Mouse (Mus musculus) thymus, adult 2 months (tissue): Measurements from ENCODE around the gene Gpc5. TPM values are rescaled to one million over a fixed set of nuclear protein-coding genes. Genes with fewer than 3 reads are reported as not detected.

Experiments used
- DNase-seq: peaks from one replicate; pipeline ENCODE4 v3.0.0; 2021
- H3K27ac ChIP-seq: fragments of 200-500 bp; 2 replicates; pipeline ENCODE4 v1.5.1; 2012; ENCODE audit warnings: low read length, control low read depth; ENCODE audit not compliant: control insufficient read depth, insufficient read depth
- H3K27me3 ChIP-seq: fragments of 200-500 bp; 2 replicates; pipeline ENCODE4 v1.6.1; 2012; ENCODE audit warnings: mild to moderate bottlenecking, low read length, moderate library complexity, mixed read lengths; ENCODE audit not compliant: control insufficient read depth, insufficient read depth
- H3K36me3 ChIP-seq: fragments of 200-500 bp; 2 replicates; pipeline ENCODE4 v1.6.1; 2012; ENCODE audit warnings: mild to moderate bottlenecking, low read length, moderate library complexity; ENCODE audit not compliant: control insufficient read depth, insufficient read depth
- H3K4me1 ChIP-seq: fragments of 200-500 bp; replicated peaks from 2 replicates; pipeline ENCODE4 v1.6.1; 2012; ENCODE audit warnings: low read length; ENCODE audit not compliant: control insufficient read depth, insufficient read depth
- H3K4me3 ChIP-seq: fragments of 200-500 bp; 2 replicates; pipeline ENCODE4 v1.5.1; 2012; ENCODE audit warnings: mild to moderate bottlenecking, low read length, control low read depth, moderate library complexity; ENCODE audit not compliant: control insufficient read depth, insufficient read depth
- CTCF ChIP-seq: fragments of 200-500 bp; IDR thresholded peaks from 2 replicates; pipeline ENCODE4 v1.5.1; 2012; ENCODE audit warnings: mild to moderate bottlenecking, control low read depth, low read length, moderate library complexity, borderline replicate concordance; ENCODE audit not compliant: control insufficient read depth, poor library complexity, insufficient read depth; ENCODE audit errors: extremely low read depth
- POLR2A ChIP-seq: fragments of 200-500 bp; IDR thresholded peaks from 2 replicates; pipeline ENCODE4 v1.6.1; 2012; ENCODE audit warnings: mild to moderate bottlenecking, low read length, control low read depth, moderate library complexity; ENCODE audit not compliant: control insufficient read depth, poor library complexity, insufficient read depth; ENCODE audit errors: extremely low read depth
- WGBS: fragments of 180-500 bp; shearing (Covaris S2); methylation state at CpG from one replicate; pipeline ENCODE4 v1.1.7; 2018; 5-methylcytosine and 5-hydroxymethylcytosine counted together
- polyA plus RNA-seq: library from polyadenylated mRNA; depleted of rRNA; stranded (reverse); fragments of >200 nt; gene quantifications from 2 replicates; pipeline ENCODE4 v1.2.3, GENCODE M21; 2012

Gene Gpc5
- polyA plus RNA-seq, 1 experiment, result 0.18 TPM

DNA sequence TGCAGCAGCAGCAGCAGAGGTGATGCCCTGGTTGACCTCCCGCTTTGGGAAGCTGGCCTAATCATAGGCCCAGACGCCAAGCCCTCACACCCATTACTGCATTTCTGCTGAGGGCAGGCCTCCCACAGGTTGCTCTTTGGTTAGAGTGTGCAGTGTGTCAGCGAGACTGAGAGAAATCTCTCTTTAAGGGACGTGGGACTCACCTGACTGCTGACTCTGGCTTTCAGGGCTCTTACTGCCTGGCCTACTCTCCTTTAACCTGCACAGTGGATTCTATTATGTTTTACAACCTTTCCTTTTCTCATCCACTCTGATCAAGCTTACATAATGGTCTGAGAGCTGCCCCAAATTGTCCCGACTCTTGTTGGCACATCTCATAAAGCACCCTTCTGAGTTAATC is 234.4 kb downstream of the Gpc5 start:
- Histone ChIP-seq H3K27me3 (no peaks in the 10 kb centered on the region), H3K4me3 (no peak overlapping the region), H3K4me1 (no peaks in the 10 kb centered on the region), H3K27ac (no peak overlapping the region), H3K36me3 (no peaks in the 10 kb centered on the region)
- DNase-seq, result no peak
- TF ChIP-seq CTCF (no peak), POLR2A (no peak)
- 96% methylated on average over 5 of the region's 5 CpGs for WGBS

DNA sequence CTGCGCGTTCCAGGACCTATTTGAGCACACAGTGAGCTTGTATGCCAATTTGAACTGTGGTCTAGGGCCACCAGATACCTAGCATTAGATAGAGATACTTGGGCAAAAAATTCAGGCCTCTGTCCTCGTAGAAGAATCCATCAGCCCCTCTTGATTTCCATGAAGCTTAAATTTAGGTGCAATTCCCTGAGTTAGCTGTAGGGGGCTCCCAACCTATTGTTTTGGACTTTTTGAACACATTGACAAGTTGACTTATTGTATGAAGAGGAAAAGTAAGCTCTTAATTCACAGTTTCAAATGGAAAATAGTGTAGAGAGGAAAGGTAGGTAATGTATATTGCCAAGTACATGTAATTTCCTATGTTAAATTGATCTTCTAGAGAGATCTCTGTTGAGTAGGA is 247.1 kb downstream of the Gpc5 start:
- TF ChIP-seq POLR2A (no peak), CTCF (no peak)
- no peak overlapping the region for H3K27ac ChIP-seq
- no peaks in the 10 kb centered on the region for H3K27me3 ChIP-seq
- DNase-seq, result no peak
- no peak overlapping the region for H3K4me3 ChIP-seq
- no peaks in the 10 kb centered on the region for H3K36me3 ChIP-seq
- WGBS, result 88% methylated on average over 3 of the region's 3 CpGs
- no peaks in the 10 kb centered on the region for H3K4me1 ChIP-seq

DNA sequence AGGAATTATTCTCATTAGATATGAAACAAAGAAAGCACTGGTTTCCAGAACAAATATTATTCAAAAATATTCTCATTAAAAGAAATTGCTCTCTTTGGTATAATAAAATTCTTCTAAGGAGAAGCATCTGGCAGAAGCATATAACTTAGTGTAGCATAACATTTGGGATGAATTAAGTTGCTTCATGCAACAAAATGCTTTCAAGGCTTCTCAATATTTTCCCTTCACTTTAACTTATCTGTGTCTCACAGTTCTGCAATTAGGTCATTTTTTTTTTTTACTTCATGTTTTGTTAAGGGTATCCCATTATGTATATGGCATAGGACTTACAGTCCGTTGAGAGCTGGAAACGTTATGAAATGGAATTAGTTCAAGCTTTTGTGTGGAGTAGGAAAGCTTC is 250.6 kb downstream of the Gpc5 start:
- no peak for DNase-seq
- Histone ChIP-seq H3K27ac (no peak overlapping the region), H3K36me3 (no peaks in the 10 kb centered on the region), H3K4me1 (no peaks in the 10 kb centered on the region), H3K4me3 (no peak overlapping the region), H3K27me3 (no peaks in the 10 kb centered on the region)
- 88% methylated on average over 2 of the region's 2 CpGs for WGBS
- TF ChIP-seq POLR2A, result no peak
- TF ChIP-seq CTCF, result no peak

DNA sequence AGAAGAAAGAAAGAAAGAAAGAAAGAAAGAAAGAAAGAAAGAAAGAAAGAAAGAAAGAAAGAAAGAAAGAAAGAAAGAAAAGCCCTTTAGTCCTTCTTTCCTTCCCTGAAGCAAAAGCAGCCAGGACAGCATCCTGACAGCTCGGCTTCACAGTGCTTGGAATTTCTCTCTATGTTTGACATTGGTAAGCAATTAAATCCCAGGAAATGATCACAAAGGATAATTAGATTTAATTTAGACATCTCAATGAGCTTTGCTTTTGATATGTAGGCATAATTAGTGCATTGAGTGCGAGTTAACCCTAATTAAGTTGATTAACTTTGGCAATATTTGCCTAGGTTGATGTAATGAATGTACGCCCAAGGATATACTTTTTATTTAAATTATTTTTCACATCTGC is 257.4 kb downstream of the Gpc5 start:
- no peaks in the 10 kb centered on the region for H3K4me1 ChIP-seq
- TF ChIP-seq CTCF, result no peak
- no peak for TF ChIP-seq POLR2A

DNA sequence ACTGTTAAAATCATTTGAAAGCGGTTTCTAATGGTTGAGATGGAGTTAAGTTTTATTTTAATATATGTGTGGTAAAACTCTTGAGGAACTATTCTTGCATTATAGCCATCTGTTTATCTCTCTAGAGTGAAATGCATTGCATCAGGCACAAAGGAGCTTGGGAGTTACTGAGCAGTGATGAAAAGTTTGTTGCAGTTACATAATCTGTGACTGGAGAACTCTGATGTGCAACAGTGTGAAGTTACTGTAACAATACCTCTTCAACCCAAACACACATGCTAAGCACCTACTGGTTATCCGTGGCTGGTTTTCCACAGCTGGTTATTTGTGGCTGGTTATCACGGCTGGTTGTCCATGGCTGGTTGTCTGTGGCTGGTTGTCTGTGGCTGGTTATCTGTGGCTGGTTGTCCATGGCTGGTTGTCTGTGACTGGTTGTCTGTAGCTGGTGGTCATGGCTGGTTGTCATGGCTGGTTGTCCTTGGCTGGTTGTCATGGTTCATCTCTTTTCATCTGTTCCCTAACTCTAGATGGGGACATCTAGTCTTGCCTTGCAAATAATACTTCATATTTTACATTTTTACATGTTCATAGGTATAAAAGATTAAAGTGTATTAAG is 273.4 kb downstream of the Gpc5 start:
- no peaks in the 10 kb centered on the region for H3K27me3 ChIP-seq
- 95% methylated on average over 3 of the region's 3 CpGs for WGBS

More for the DNA sequence above, 257.4 kb downstream of the Gpc5 start:
- no peak for DNase-seq
- no peak overlapping the region for H3K4me3 ChIP-seq
- H3K27me3 ChIP-seq, result no peaks in the 10 kb centered on the region
- H3K27ac ChIP-seq, result no peak overlapping the region
- no peaks in the 10 kb centered on the region for H3K36me3 ChIP-seq
- WGBS, result 94% methylated on average over 3 of the region's 3 CpGs

GRCm38 (mm10) chr14:115369611-115370167 is 277.7 kb downstream of the Gpc5 start:
- Histone ChIP-seq H3K27ac (no peak overlapping the region), H3K4me3 (no peak overlapping the region), H3K27me3 (no peaks in the 10 kb centered on the region), H3K4me1 (no peaks in the 10 kb centered on the region), H3K36me3 (no peaks in the 10 kb centered on the region)
- WGBS, result 92% methylated on average over 15 of the region's 15 CpGs
- TF ChIP-seq CTCF (no peak), POLR2A (no peak)
- no peak for DNase-seq

More for the DNA sequence above, 273.4 kb downstream of the Gpc5 start:
- TF ChIP-seq POLR2A, result no peak
- no peak for TF ChIP-seq CTCF
- no peak overlapping the region for H3K4me3 ChIP-seq
- no peaks in the 10 kb centered on the region for H3K36me3 ChIP-seq
- H3K27ac ChIP-seq, result no peak overlapping the region
- DNase-seq, result no peak
- H3K4me1 ChIP-seq, result no peaks in the 10 kb centered on the region
